Mouse (Mus musculus): Measurements from ENCODE around the gene Pdcd6ip.
"Not testable (repeated sequence)": the region's sequence is repeated elsewhere in the genome, so short reads cannot be mapped to it uniquely, and the experiment has no call there.

The Pdcd6ip gene

GRCm38 (mm10) chr9:113707481-113708360, at the start of gene Pdcd6ip:
TSS of gene Pdcd6ip (minus strand) at chr9:113708259.
- peak; percentile 50 for DNase-seq (ENCODE audit: extremely low read depth, low read depth, low spot score)

GRCm38 (mm10) chr9:113755888-113756719, 48.0 kb upstream of the Pdcd6ip start:
- DNase-seq (ENCODE audit: extremely low read depth, low read depth, low spot score): no peak

GRCm38 (mm10) chr9:113749356-113749755, 41.3 kb upstream of the Pdcd6ip start:
- no peak for DNase-seq (ENCODE audit: extremely low read depth, low read depth, low spot score)

GRCm38 (mm10) chr9:113743291-113743690, 35.2 kb upstream of the Pdcd6ip start:
- no peak for DNase-seq (ENCODE audit: extremely low read depth, low read depth, low spot score)

GRCm38 (mm10) chr9:113742361-113742794, 34.3 kb upstream of the Pdcd6ip start:
- no peak for DNase-seq (ENCODE audit: extremely low read depth, low read depth, low spot score)

- DNase-seq (ENCODE audit: extremely low read depth, low read depth, low spot score): no peak
These were observed 33.6 kb upstream of the Pdcd6ip start for GRCm38 (mm10) chr9:113741637-113742137.

GRCm38 (mm10) chr9:113741108-113741636, 33.1 kb upstream of the Pdcd6ip start, which contains the start of gene Clasp2:
TSS of gene Clasp2 (plus strand) at chr9:113741473.
- no peak for DNase-seq (ENCODE audit: extremely low read depth, low read depth, low spot score)

GRCm38 (mm10) chr9:113738941-113739340, 30.9 kb upstream of the Pdcd6ip start:
- DNase-seq (ENCODE audit: extremely low read depth, low read depth, low spot score): no peak

- DNase-seq (ENCODE audit: extremely low read depth, low read depth, low spot score): no peak
These were observed 30.0 kb upstream of the Pdcd6ip start for GRCm38 (mm10) chr9:113738021-113738420.

- DNase-seq (ENCODE audit: extremely low read depth, low read depth, low spot score): no peak
These were observed 27.9 kb upstream of the Pdcd6ip start for GRCm38 (mm10) chr9:113735920-113736319.

- no peak for DNase-seq (ENCODE audit: extremely low read depth, low read depth, low spot score)
These were observed 23.5 kb upstream of the Pdcd6ip start for GRCm38 (mm10) chr9:113731540-113731939.

GRCm38 (mm10) chr9:113726991-113727680, 19.1 kb upstream of the Pdcd6ip start:
- no peak for DNase-seq (ENCODE audit: extremely low read depth, low read depth, low spot score)

GRCm38 (mm10) chr9:113726131-113726530, 18.1 kb upstream of the Pdcd6ip start:
- no peak for DNase-seq (ENCODE audit: extremely low read depth, low read depth, low spot score)

GRCm38 (mm10) chr9:113725609-113726008, 17.6 kb upstream of the Pdcd6ip start:
- DNase-seq (ENCODE audit: extremely low read depth, low read depth, low spot score): not testable (repeated sequence)

GRCm38 (mm10) chr9:113724646-113725045, 16.6 kb upstream of the Pdcd6ip start:
- DNase-seq (ENCODE audit: extremely low read depth, low read depth, low spot score): no peak

GRCm38 (mm10) chr9:113719063-113719462, 11.0 kb upstream of the Pdcd6ip start:
- DNase-seq (ENCODE audit: extremely low read depth, low read depth, low spot score): no peak

GRCm38 (mm10) chr9:113710871-113711270, 2.8 kb upstream of the Pdcd6ip start:
- DNase-seq (ENCODE audit: extremely low read depth, low read depth, low spot score): no peak

- no peak for DNase-seq (ENCODE audit: extremely low read depth, low read depth, low spot score)
These were observed 562 bp upstream of the Pdcd6ip start for GRCm38 (mm10) chr9:113708361-113709280.

GRCm38 (mm10) chr9:113706841-113707240, 1.2 kb downstream of the Pdcd6ip start:
- DNase-seq (ENCODE audit: extremely low read depth, low read depth, low spot score): no peak

All from fat pad, adult 2 months (tissue).